ENCODE assay signal across 10 mouse cellular contexts in genomic region chr6:7847890-7848508, GRCm38 (mm10). TPM values are rescaled to one million over a fixed set of nuclear protein-coding genes. Genes with fewer than 3 reads are reported as not detected.
DNase-seq lines count a peak whose midpoint lies in the region; ATAC-seq and TF ChIP-seq lines count a peak whose summit lies in the region.
"Had no signal": no experiment of that assay in that cellular context is flagged by ENCODE, and none has a peak within 500 bp of the region (broad histone marks: within the 10 kb centered on the region; RNA-seq: fewer than 3 reads in every experiment).

No protein-coding gene starts in this region.

- intact Hi-C loops in left cerebral cortex, postnatal 14 days (cut with DNase I) = loop anchor here (5.0 to 10.0 kb wide), 2 partner anchors 197 to 329 kb away; no protein-coding TSS in a partner anchor

- no peak overlapping the region for H3K9ac ChIP-seq in hindbrain, embryonic 14.5 days
- no peak overlapping the region for H3K9ac ChIP-seq in limb, embryonic 14.5 days (ENCODE audit: low read depth, low read length, severe bottlenecking)
- H3K9ac ChIP-seq: embryonic facial prominence, embryonic 15.5 days had no signal

- peak overlapping the region; percentile 36; the same call in 1 of the 2 replicates for H3K4me2 ChIP-seq in hindbrain, embryonic 14.5 days (replicated peaks)
- H3K4me2 ChIP-seq in limb, embryonic 14.5 days (replicated peaks; ENCODE audit: low read depth, low read length, severe bottlenecking) = 0 out of 2 replicates have a peak overlapping the region, but pooled peaks have one; percentile 25

- WGBS in hindbrain, embryonic 14.5 days = 59% methylated on average over 6 of the region's 6 CpGs
- WGBS in hindbrain, embryonic 10.5 days = 54% methylated on average over 6 of the region's 6 CpGs
- 80% methylated on average over 6 of the region's 6 CpGs for WGBS in limb, embryonic 14.5 days

- no peak for DNase-seq in hindbrain, embryonic 14.5 days (ENCODE audit: low spot score)
- no peak for DNase-seq in hindbrain, embryonic 10.5 days (ENCODE audit: low spot score)
- peak; percentile 29 for DNase-seq in urinary bladder, postnatal 25 days (ENCODE audit: low spot score)
- no peak for DNase-seq in urinary bladder, postnatal 4 days (ENCODE audit: low spot score in 2 of 2)
- no peak for DNase-seq in limb, embryonic 14.5 days (ENCODE audit: low spot score)
- no peak for DNase-seq in T-cell, adult 2 months (ENCODE audit: low spot score)
- DNase-seq in layer of hippocampus, postnatal 36 days = no peak
- DNase-seq in left cerebral cortex, postnatal 14 days (ENCODE audit: low spot score in 2 of 2) = no peak
- DNase-seq: kidney, adult 18-20 months had no signal

- ATAC-seq in hindbrain, embryonic 14.5 days (ENCODE audit: low FRiP score) = no peak
- no peak for ATAC-seq in limb, embryonic 14.5 days (ENCODE audit: low FRiP score, low read depth)

- H3K27ac ChIP-seq in hindbrain, embryonic 14.5 days = no peak overlapping the region
- no peak overlapping the region for H3K27ac ChIP-seq in hindbrain, embryonic 10.5 days
- no peak overlapping the region for H3K27ac ChIP-seq in limb, embryonic 14.5 days (replicated peaks; ENCODE audit: low read depth, low read length)
- H3K27ac ChIP-seq: embryonic facial prominence, embryonic 15.5 days had no signal

- H3K9me3 ChIP-seq in hindbrain, embryonic 14.5 days (ENCODE audit: control insufficient read depth, low read length) = no peaks in the 10 kb centered on the region
- H3K9me3 ChIP-seq in hindbrain, embryonic 10.5 days = no peaks in the 10 kb centered on the region
- no peaks in the 10 kb centered on the region for H3K9me3 ChIP-seq in limb, embryonic 14.5 days (ENCODE audit: control insufficient read depth, low read length)
- H3K9me3 ChIP-seq: embryonic facial prominence, embryonic 15.5 days had no signal

- peaks cover 20% of the 10 kb centered on the region for H3K4me1 ChIP-seq in hindbrain, embryonic 14.5 days (replicated peaks; ENCODE audit: control insufficient read depth, insufficient read depth, low read length)
- H3K4me1 ChIP-seq in hindbrain, embryonic 10.5 days (replicated peaks) = peaks cover 25% of the 10 kb centered on the region
- H3K4me1 ChIP-seq in limb, embryonic 14.5 days (ENCODE audit: control insufficient read depth, insufficient read depth, low read length) = peaks cover 20% of the 10 kb centered on the region

- TF ChIP-seq POLR2A in limb, embryonic 14.5 days (IDR thresholded peaks at IDR 0.05; ENCODE audit: borderline replicate concordance, extremely low read depth, insufficient read depth, insufficient read length) = no peak

- no peak overlapping the region for H3K4me3 ChIP-seq in hindbrain, embryonic 14.5 days (replicated peaks; ENCODE audit: low read length)
- no peak overlapping the region for H3K4me3 ChIP-seq in hindbrain, embryonic 10.5 days
- H3K4me3 ChIP-seq in limb, embryonic 14.5 days (replicated peaks; ENCODE audit: low read length) = no peak overlapping the region
- H3K4me3 ChIP-seq: embryonic facial prominence, embryonic 15.5 days had no signal

- H3K27me3 ChIP-seq in hindbrain, embryonic 14.5 days (ENCODE audit: control insufficient read depth, insufficient read depth, low read length) = no peaks in the 10 kb centered on the region
- no peaks in the 10 kb centered on the region for H3K27me3 ChIP-seq in hindbrain, embryonic 10.5 days (ENCODE audit: insufficient read depth, poor library complexity, severe bottlenecking)
- H3K27me3 ChIP-seq in limb, embryonic 14.5 days (ENCODE audit: control insufficient read depth, insufficient read depth, low read length) = no peaks in the 10 kb centered on the region
- H3K27me3 ChIP-seq: embryonic facial prominence, embryonic 15.5 days had no signal

- no peaks in the 10 kb centered on the region for H3K36me3 ChIP-seq in hindbrain, embryonic 14.5 days (replicated peaks; ENCODE audit: control insufficient read depth, insufficient read depth)
- H3K36me3 ChIP-seq in hindbrain, embryonic 10.5 days = no peaks in the 10 kb centered on the region
- H3K36me3 ChIP-seq in limb, embryonic 14.5 days (ENCODE audit: control insufficient read depth, insufficient read depth, low read length) = no peaks in the 10 kb centered on the region
- H3K36me3 ChIP-seq: embryonic facial prominence, embryonic 15.5 days had no signal

RNA-seq across cellular contexts. Expression of gene C1galt1, which starts 3.4 kb away (rescaled TPM):
- polyA plus RNA-seq in hindbrain, embryonic 14.5 days (2014; fragmentation: Nextera tagmentation; extraction: Ambion mirVana) = 3.5 and 3.7 TPM in 2 replicates
- 1.4 and 1.7 TPM in 2 replicates for polyA plus RNA-seq in hindbrain, embryonic 10.5 days (2016; fragmentation: Nextera tagmentation; extraction: Ambion mirVana)
- 10.4 and 11.8 TPM in 2 replicates for polyA plus RNA-seq in limb, embryonic 14.5 days (2012; rRNA removed)
- polyA plus RNA-seq in limb, embryonic 14.5 days (2014; fragmentation: Nextera tagmentation; extraction: Ambion mirVana) = 5.6 and 6.4 TPM in 2 replicates
- 10 to 100 TPM in 1 of 2 experiments, 1 to 10 TPM in 1; 9.7 to 10.9 TPM for total RNA-seq in layer of hippocampus, postnatal 36 days (2021)
- total RNA-seq in left cerebral cortex, postnatal 14 days (2021) = 10 to 100 TPM; 14.6 to 17.2 TPM
